Mouse (Mus musculus) midbrain, embryonic 13.5 days (tissue): ENCODE data around the gene Arsb. TPM values are rescaled to one million over a fixed set of nuclear protein-coding genes. Genes with fewer than 3 reads are reported as not detected.

Source experiments
- ATAC-seq: fragments of 200-750 bp; cut with Nextera tagmentation; 2 replicates; pipeline ENCODE4 v1.8.0; 2017; ENCODE audit warnings: mild to moderate bottlenecking, moderate TSS enrichment, moderate library complexity
- H3K27ac ChIP-seq: fragments of 300-500 bp; sonication (generic); 2 replicates; pipeline ENCODE4 v1.5.1; 2015; ENCODE audit warnings: inconsistent platforms, mild to moderate bottlenecking, moderate library complexity
- H3K27me3 ChIP-seq: fragments of 300-500 bp; sonication (generic); 2 replicates; pipeline ENCODE4 v1.6.1; 2015; ENCODE audit warnings: mild to moderate bottlenecking, inconsistent platforms
- H3K36me3 ChIP-seq: fragments of 300-500 bp; sonication (generic); 2 replicates; pipeline ENCODE4 v1.6.1; 2015; ENCODE audit warnings: mild to moderate bottlenecking, inconsistent platforms
- H3K4me1 ChIP-seq: fragments of 300-500 bp; sonication (generic); replicated peaks from 2 replicates; pipeline ENCODE4 v1.6.1; 2015; ENCODE audit warnings: inconsistent platforms
- H3K4me2 ChIP-seq: fragments of 300-500 bp; sonication (generic); replicated peaks from 2 replicates; pipeline ENCODE4 v1.6.1; 2015; ENCODE audit warnings: moderate library complexity, mild to moderate bottlenecking, inconsistent platforms
- H3K4me3 ChIP-seq: fragments of 300-500 bp; sonication (generic); replicated peaks from 2 replicates; pipeline ENCODE4 v1.5.1; 2015; ENCODE audit warnings: mild to moderate bottlenecking, inconsistent platforms
- H3K9ac ChIP-seq: fragments of 300-500 bp; sonication (generic); replicated peaks from 2 replicates; pipeline ENCODE4 v1.6.1; 2015; ENCODE audit warnings: mild to moderate bottlenecking, inconsistent platforms
- H3K9me3 ChIP-seq: fragments of 300-500 bp; sonication (generic); 2 replicates; pipeline ENCODE4 v1.6.1; 2016; ENCODE audit warnings: mild to moderate bottlenecking, inconsistent platforms
- WGBS: fragments of 180-500 bp; shearing (Covaris S2); methylation state at CpG from one replicate; pipeline ENCODE4 v1.1.7; 2015; 5-methylcytosine and 5-hydroxymethylcytosine counted together
- polyA plus RNA-seq: library from polyadenylated mRNA; unstranded; fragments of >200 nt; fragmentation: Nextera tagmentation; extraction: Ambion mirVana; gene quantifications from 2 replicates; pipeline ENCODE4 v1.2.1, GENCODE M21; 2015

Gene Arsb
- polyA plus RNA-seq, 1 experiment from 2014 or later, result 7.3 TPM

GRCm38 (mm10) chr13:93920080-93920785 lies 148.8 kb downstream of the Arsb start:
- H3K27me3 ChIP-seq, result no peaks in the 10 kb centered on the region
- no peaks in the 10 kb centered on the region for H3K36me3 ChIP-seq
- no peak overlapping the region for H3K27ac ChIP-seq
- no peaks in the 10 kb centered on the region for H3K9me3 ChIP-seq
- ATAC-seq, result no peak
- H3K9ac ChIP-seq, result no peak overlapping the region
- no peak overlapping the region for H3K4me2 ChIP-seq
- no peak overlapping the region for H3K4me3 ChIP-seq
- WGBS, result 73% methylated on average over 8 of the region's 8 CpGs
- peaks cover 10% of the 10 kb centered on the region for H3K4me1 ChIP-seq

- H3K36me3 ChIP-seq, result no peaks in the 10 kb centered on the region
- 75% methylated on average over 4 of the region's 4 CpGs for WGBS
- no peak for ATAC-seq
Observed at GRCm38 (mm10) chr13:93920786-93921300, 149.4 kb downstream of the Arsb start.

GRCm38 (mm10) chr13:93921831-93922565 lies 150.6 kb downstream of the Arsb start:
- no peaks in the 10 kb centered on the region for H3K36me3 ChIP-seq
- H3K4me2 ChIP-seq, result no peak overlapping the region
- ATAC-seq, result no peak
- H3K27me3 ChIP-seq, result no peaks in the 10 kb centered on the region
- no peak overlapping the region for H3K9ac ChIP-seq
- no peaks in the 10 kb centered on the region for H3K4me1 ChIP-seq
- H3K4me3 ChIP-seq, result no peak overlapping the region
- 85% methylated on average over 5 of the region's 5 CpGs for WGBS
- H3K9me3 ChIP-seq, result no peaks in the 10 kb centered on the region
- H3K27ac ChIP-seq, result no peak overlapping the region

More at GRCm38 (mm10) chr13:93920786-93921300, 149.4 kb downstream of the Arsb start:
- peaks cover 4% of the 10 kb centered on the region for H3K4me1 ChIP-seq
- no peak overlapping the region for H3K4me3 ChIP-seq
- no peaks in the 10 kb centered on the region for H3K9me3 ChIP-seq
- H3K9ac ChIP-seq, result no peak overlapping the region
- H3K4me2 ChIP-seq, result no peak overlapping the region
- H3K27ac ChIP-seq, result no peak overlapping the region
- no peaks in the 10 kb centered on the region for H3K27me3 ChIP-seq

GRCm38 (mm10) chr13:93922566-93922910 lies 151.1 kb downstream of the Arsb start:
- Histone ChIP-seq H3K4me3 (no peak overlapping the region), H3K9me3 (no peaks in the 10 kb centered on the region), H3K27me3 (no peaks in the 10 kb centered on the region), H3K27ac (no peak overlapping the region), H3K9ac (no peak overlapping the region), H3K4me1 (no peaks in the 10 kb centered on the region), H3K36me3 (no peaks in the 10 kb centered on the region), H3K4me2 (no peak overlapping the region)
- 85% methylated on average over 7 of the region's 7 CpGs for WGBS
- no peak for ATAC-seq

- ATAC-seq, result no peak
- H3K4me1 ChIP-seq, result no peaks in the 10 kb centered on the region
- no peak overlapping the region for H3K4me2 ChIP-seq
- H3K27ac ChIP-seq, result no peak overlapping the region
- 0 out of 2 replicates have a peak, but pooled peaks cover 4% of the 10 kb centered on the region for H3K27me3 ChIP-seq
- H3K9me3 ChIP-seq, result no peaks in the 10 kb centered on the region
- H3K4me3 ChIP-seq, result no peak overlapping the region
- H3K36me3 ChIP-seq, result no peaks in the 10 kb centered on the region
- no peak overlapping the region for H3K9ac ChIP-seq
- WGBS, result 82% methylated on average over 9 of the region's 9 CpGs
Observed at GRCm38 (mm10) chr13:93924735-93925432, 153.5 kb downstream of the Arsb start.

- 0 out of 2 replicates have a peak, but pooled peaks cover 5% of the 10 kb centered on the region for H3K4me1 ChIP-seq
- ATAC-seq, result no peak
- no peaks in the 10 kb centered on the region for H3K9me3 ChIP-seq
- WGBS, result 54% methylated on average over 7 of the region's 7 CpGs
- H3K27me3 ChIP-seq, result 0 out of 2 replicates have a peak, but pooled peaks cover 4% of the 10 kb centered on the region
- H3K36me3 ChIP-seq, result no peaks in the 10 kb centered on the region
- H3K4me3 ChIP-seq, result no peak overlapping the region
- no peak overlapping the region for H3K9ac ChIP-seq
- no peak overlapping the region for H3K4me2 ChIP-seq
- H3K27ac ChIP-seq, result no peak overlapping the region
Observed at GRCm38 (mm10) chr13:93930561-93931340, 159.3 kb downstream of the Arsb start.

GRCm38 (mm10) chr13:93936455-93936854 lies 165.0 kb downstream of the Arsb start:
- 87% methylated on average over 6 of the region's 6 CpGs for WGBS
- Histone ChIP-seq H3K27me3 (no peaks in the 10 kb centered on the region), H3K4me2 (no peak overlapping the region), H3K27ac (no peak overlapping the region), H3K36me3 (no peaks in the 10 kb centered on the region), H3K9ac (no peak overlapping the region), H3K9me3 (no peaks in the 10 kb centered on the region), H3K4me3 (no peak overlapping the region), H3K4me1 (no peaks in the 10 kb centered on the region)
- ATAC-seq, result no peak

GRCm38 (mm10) chr13:93938118-93938517 lies 166.7 kb downstream of the Arsb start:
- no peak overlapping the region for H3K9ac ChIP-seq
- no peaks in the 10 kb centered on the region for H3K9me3 ChIP-seq
- H3K27me3 ChIP-seq, result no peaks in the 10 kb centered on the region
- H3K4me3 ChIP-seq, result no peak overlapping the region
- no peak overlapping the region for H3K27ac ChIP-seq
- no peak for ATAC-seq
- H3K36me3 ChIP-seq, result no peaks in the 10 kb centered on the region
- H3K4me1 ChIP-seq, result no peaks in the 10 kb centered on the region
- WGBS, result 5% methylated on average over 2 of the region's 2 CpGs
- H3K4me2 ChIP-seq, result no peak overlapping the region

- 82% methylated on average over 6 of the region's 6 CpGs for WGBS
- ATAC-seq, result no peak
- no peak overlapping the region for H3K27ac ChIP-seq
Observed at GRCm38 (mm10) chr13:93939363-93940127, 168.1 kb downstream of the Arsb start.

GRCm38 (mm10) chr13:93940742-93941531 lies 169.5 kb downstream of the Arsb start:
- WGBS, result 76% methylated on average over 7 of the region's 7 CpGs
- H3K9ac ChIP-seq, result no peak overlapping the region
- no peak overlapping the region for H3K27ac ChIP-seq
- H3K27me3 ChIP-seq, result no peaks in the 10 kb centered on the region
- H3K4me3 ChIP-seq, result no peak overlapping the region
- ATAC-seq, result peak; percentile 62; the same call in 1 of the 2 replicates
- no peaks in the 10 kb centered on the region for H3K4me1 ChIP-seq
- no peaks in the 10 kb centered on the region for H3K36me3 ChIP-seq
- no peak overlapping the region for H3K4me2 ChIP-seq
- no peaks in the 10 kb centered on the region for H3K9me3 ChIP-seq

More at GRCm38 (mm10) chr13:93939363-93940127, 168.1 kb downstream of the Arsb start:
- Histone ChIP-seq H3K4me3 (no peak overlapping the region), H3K4me1 (no peaks in the 10 kb centered on the region), H3K27me3 (no peaks in the 10 kb centered on the region), H3K9ac (no peak overlapping the region), H3K36me3 (no peaks in the 10 kb centered on the region), H3K4me2 (no peak overlapping the region), H3K9me3 (no peaks in the 10 kb centered on the region)
